Mouse (Mus musculus): ENCODE measurements around the gene Tmem37.

GRCm38 (mm10) chr1:120089180-120089579, 15.3 kb upstream of the Tmem37 start:
- TF ChIP-seq CTCF (IDR thresholded peaks at IDR 0.05; ENCODE audit: low read depth, low read length): no peak
- no peak for TF ChIP-seq POLR2A (IDR thresholded peaks at IDR 0.05; ENCODE audit: borderline replicate concordance, low read depth, low read length)

Measured in bone marrow macrophage, adult 2 months (primary cell).